Mouse (Mus musculus) bone marrow, adult 2 months (tissue): ENCODE measurements around the gene Atf6.

ENCODE experiments used
- CTCF ChIP-seq: fragments of 200-500 bp; IDR thresholded peaks from 2 replicates; pipeline ENCODE4 v1.5.1; 2011; ENCODE audit warnings: low read length, control low read depth; ENCODE audit not compliant: control insufficient read depth, insufficient read depth
- POLR2A ChIP-seq: fragments of 200-500 bp; IDR thresholded peaks from 2 replicates; pipeline ENCODE4 v1.6.1; 2011; ENCODE audit warnings: low read depth, mild to moderate bottlenecking, control low read depth, low read length, borderline replicate concordance; ENCODE audit not compliant: control insufficient read depth

- TF ChIP-seq POLR2A: no peak
- no peak for TF ChIP-seq CTCF
These were observed 121.0 kb downstream of the Atf6 start for GRCm38 (mm10) chr1:170746523-170746922.
